Mouse (Mus musculus) heart, embryonic 13.5 days (tissue): ENCODE measurements around the gene Rab30. TPM values are rescaled to one million over a fixed set of nuclear protein-coding genes. Genes with fewer than 3 reads are reported as not detected.
"Not testable (repeated sequence)": the region's sequence is repeated elsewhere in the genome, so short reads cannot be mapped to it uniquely, and the experiment has no call there.

Experiments used
- ATAC-seq: fragments of 200-750 bp; cut with Nextera tagmentation; 2 replicates; pipeline ENCODE4 v1.8.0; 2017; ENCODE audit warnings: moderate TSS enrichment; ENCODE audit not compliant: insufficient number of reproducible peaks, low FRiP score, low TSS enrichment; ENCODE audit errors: extremely low read depth
- H3K27ac ChIP-seq: fragments of 300-500 bp; sonication (generic); replicated peaks from 2 replicates; pipeline ENCODE4 v1.5.1; 2015; ENCODE audit warnings: moderate library complexity, mild to moderate bottlenecking, inconsistent platforms
- H3K27me3 ChIP-seq: fragments of 300-500 bp; sonication (generic); replicated peaks from 2 replicates; pipeline ENCODE4 v1.6.1; 2015; ENCODE audit warnings: mild to moderate bottlenecking, inconsistent platforms
- H3K36me3 ChIP-seq: fragments of 300-500 bp; sonication (generic); 2 replicates; pipeline ENCODE4 v1.6.1; 2015; ENCODE audit warnings: mild to moderate bottlenecking, inconsistent platforms
- H3K4me1 ChIP-seq: fragments of 300-500 bp; sonication (generic); 2 replicates; pipeline ENCODE4 v1.6.1; 2015; ENCODE audit warnings: inconsistent platforms
- H3K4me2 ChIP-seq: fragments of 300-500 bp; sonication (generic); 2 replicates; pipeline ENCODE4 v1.6.1; 2015; ENCODE audit warnings: inconsistent platforms, mild to moderate bottlenecking, moderate library complexity
- H3K4me3 ChIP-seq: fragments of 300-500 bp; sonication (generic); 2 replicates; pipeline ENCODE4 v1.5.1; 2015; ENCODE audit warnings: moderate library complexity, mild to moderate bottlenecking, inconsistent platforms
- H3K9ac ChIP-seq: fragments of 300-500 bp; sonication (generic); 2 replicates; pipeline ENCODE4 v1.6.1; 2015; ENCODE audit warnings: inconsistent platforms, mild to moderate bottlenecking, moderate library complexity
- H3K9me3 ChIP-seq: fragments of 300-500 bp; sonication (generic); 2 replicates; pipeline ENCODE4 v1.6.1; 2016; ENCODE audit warnings: inconsistent platforms
- WGBS: fragments of 180-500 bp; shearing (Covaris S2); methylation state at CpG from one replicate; pipeline ENCODE4 v1.1.7; 2015; ENCODE audit warnings: mixed read lengths; 5-methylcytosine and 5-hydroxymethylcytosine counted together
- polyA plus RNA-seq: library from polyadenylated mRNA; unstranded; fragments of >200 nt; fragmentation: Nextera tagmentation; extraction: Ambion mirVana; gene quantifications from 2 replicates; pipeline ENCODE4 v1.2.1, GENCODE M21; 2015

The Rab30 gene
- polyA plus RNA-seq, 1 experiment from 2014 or later: 5.6 TPM

DNA sequence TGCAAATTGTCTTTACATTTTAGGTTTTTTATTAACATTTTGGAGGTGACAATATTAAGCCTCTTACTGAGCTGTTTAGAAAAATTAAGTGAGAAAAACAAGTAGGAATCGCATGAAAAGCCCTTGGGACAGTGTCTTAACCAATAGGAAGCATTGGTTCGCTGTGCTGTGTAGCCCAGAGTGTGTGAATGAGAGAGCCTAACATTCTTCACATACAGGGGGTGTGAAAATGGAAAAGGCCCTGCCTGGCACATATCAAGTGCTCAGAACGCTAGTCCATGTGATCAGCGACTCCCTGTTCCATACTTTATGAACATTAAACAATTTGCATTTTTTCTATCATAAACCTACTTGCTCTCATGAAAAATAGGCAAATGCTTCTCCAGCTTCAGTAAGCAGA, 17.1 kb upstream of the Rab30 start:
- 61% methylated on average over 4 of the region's 4 CpGs for WGBS
- Histone ChIP-seq H3K4me1 (no peaks in the 10 kb centered on the region), H3K4me3 (no peak overlapping the region), H3K27ac (no peak overlapping the region), H3K27me3 (no peaks in the 10 kb centered on the region; the same call in 1 of the 2 replicates), H3K9ac (no peak overlapping the region), H3K4me2 (no peak overlapping the region), H3K36me3 (no peaks in the 10 kb centered on the region), H3K9me3 (no peaks in the 10 kb centered on the region)
- no peak for ATAC-seq

- H3K4me2 ChIP-seq, ATAC-seq, H3K4me1 ChIP-seq, H3K9ac ChIP-seq, H3K27ac ChIP-seq, H3K4me3 ChIP-seq, H3K27me3 ChIP-seq, H3K9me3 ChIP-seq: not testable (repeated sequence)
- H3K36me3 ChIP-seq: peaks cover 17% of the 10 kb centered on the region
- WGBS: 68% methylated on average over 3 of the region's 3 CpGs
Measured at GRCm38 (mm10) chr7:92729583-92729982, 11.8 kb upstream of the Rab30 start.

- Histone ChIP-seq H3K9me3 (no peaks in the 10 kb centered on the region), H3K4me2 (no peak overlapping the region), H3K4me1 (no peaks in the 10 kb centered on the region), H3K9ac (no peak overlapping the region), H3K27me3 (no peaks in the 10 kb centered on the region), H3K27ac (no peak overlapping the region), H3K4me3 (no peak overlapping the region), H3K36me3 (peaks cover 24% of the 10 kb centered on the region)
- WGBS: 76% methylated on average over 4 of the region's 4 CpGs
- ATAC-seq: no peak
Measured at GRCm38 (mm10) chr7:92730465-92730864, 10.9 kb upstream of the Rab30 start.

DNA sequence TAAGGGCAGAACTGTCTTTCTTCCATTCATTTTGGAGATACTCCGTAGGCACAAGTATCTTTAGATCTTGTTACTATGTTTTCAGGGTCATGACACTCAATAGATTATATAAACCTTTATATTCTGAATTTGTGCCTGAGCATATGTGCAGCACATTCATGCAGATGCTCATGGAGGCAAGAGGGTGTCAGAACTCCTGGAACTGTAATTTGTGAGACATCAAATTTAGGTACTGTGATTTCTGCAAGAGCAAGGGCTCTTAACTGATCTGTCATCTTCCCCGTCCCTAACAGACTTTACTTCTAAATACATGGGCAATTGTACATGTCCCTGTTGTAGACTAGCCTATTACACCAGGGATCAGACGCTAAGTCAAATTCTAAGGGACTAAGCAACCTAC, 10.4 kb upstream of the Rab30 start:
- H3K4me3 ChIP-seq: no peak overlapping the region
- H3K27me3 ChIP-seq: no peaks in the 10 kb centered on the region
- ATAC-seq: no peak
- no peaks in the 10 kb centered on the region for H3K4me1 ChIP-seq
- H3K36me3 ChIP-seq: peaks cover 29% of the 10 kb centered on the region
- no peak overlapping the region for H3K9ac ChIP-seq
- 61% methylated on average over 3 of the region's 3 CpGs for WGBS
- H3K9me3 ChIP-seq: no peaks in the 10 kb centered on the region
- H3K27ac ChIP-seq: no peak overlapping the region
- no peak overlapping the region for H3K4me2 ChIP-seq

GRCm38 (mm10) chr7:92732136-92732535, 9.3 kb upstream of the Rab30 start:
- H3K4me1 ChIP-seq: no peaks in the 10 kb centered on the region
- WGBS: 83% methylated on average over 7 of the region's 7 CpGs
- H3K36me3 ChIP-seq: peaks cover 37% of the 10 kb centered on the region
- H3K4me3 ChIP-seq: no peak overlapping the region
- no peaks in the 10 kb centered on the region for H3K9me3 ChIP-seq
- H3K4me2 ChIP-seq: no peak overlapping the region
- H3K9ac ChIP-seq: no peak overlapping the region
- H3K27ac ChIP-seq: no peak overlapping the region
- no peak for ATAC-seq
- no peaks in the 10 kb centered on the region for H3K27me3 ChIP-seq

GRCm38 (mm10) chr7:92737560-92737959, 3.8 kb upstream of the Rab30 start:
- H3K4me1 ChIP-seq: peaks cover 27% of the 10 kb centered on the region
- H3K27me3 ChIP-seq: no peaks in the 10 kb centered on the region
- no peak overlapping the region for H3K9ac ChIP-seq
- H3K4me3 ChIP-seq: no peak overlapping the region
- ATAC-seq: no peak
- peaks cover 54% of the 10 kb centered on the region for H3K36me3 ChIP-seq
- 90% methylated on average over 1 of the region's 1 CpGs for WGBS
- no peaks in the 10 kb centered on the region for H3K9me3 ChIP-seq
- H3K4me2 ChIP-seq: no peak overlapping the region
- no peak overlapping the region for H3K27ac ChIP-seq

DNA sequence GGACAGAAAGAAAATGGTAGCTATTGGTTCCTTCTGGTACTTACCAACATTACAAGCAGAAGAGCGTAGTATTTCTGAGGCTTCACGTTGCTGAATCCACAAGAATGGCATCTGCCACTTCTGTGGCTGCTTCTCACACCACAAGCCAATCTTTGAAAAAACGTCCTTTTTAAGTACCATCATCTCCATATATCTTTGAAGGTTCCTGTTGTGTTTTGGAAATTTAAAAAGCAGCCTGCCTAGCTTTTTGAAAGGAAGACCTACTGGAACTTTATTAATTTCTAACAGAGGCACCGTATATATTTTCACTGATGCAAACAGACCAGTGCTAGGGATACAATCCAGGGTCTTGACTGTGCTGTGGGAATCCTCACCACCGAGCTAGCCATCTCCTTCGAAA, 1.4 kb upstream of the Rab30 start:
- peak overlapping the region; percentile 84 for H3K4me2 ChIP-seq
- 42% methylated on average over 6 of the region's 6 CpGs for WGBS
- no peaks in the 10 kb centered on the region; the same call in 1 of the 2 replicates for H3K27me3 ChIP-seq
- no peaks in the 10 kb centered on the region for H3K9me3 ChIP-seq
- no peak for ATAC-seq
- peak overlapping the region; percentile 68 for H3K4me3 ChIP-seq
- peak overlapping the region; percentile 93 for H3K9ac ChIP-seq
- H3K4me1 ChIP-seq: peaks cover 44% of the 10 kb centered on the region
- H3K36me3 ChIP-seq: peaks cover 39% of the 10 kb centered on the region
- H3K27ac ChIP-seq: 0 out of 2 replicates have a peak overlapping the region, but pooled peaks have one; percentile 89

DNA sequence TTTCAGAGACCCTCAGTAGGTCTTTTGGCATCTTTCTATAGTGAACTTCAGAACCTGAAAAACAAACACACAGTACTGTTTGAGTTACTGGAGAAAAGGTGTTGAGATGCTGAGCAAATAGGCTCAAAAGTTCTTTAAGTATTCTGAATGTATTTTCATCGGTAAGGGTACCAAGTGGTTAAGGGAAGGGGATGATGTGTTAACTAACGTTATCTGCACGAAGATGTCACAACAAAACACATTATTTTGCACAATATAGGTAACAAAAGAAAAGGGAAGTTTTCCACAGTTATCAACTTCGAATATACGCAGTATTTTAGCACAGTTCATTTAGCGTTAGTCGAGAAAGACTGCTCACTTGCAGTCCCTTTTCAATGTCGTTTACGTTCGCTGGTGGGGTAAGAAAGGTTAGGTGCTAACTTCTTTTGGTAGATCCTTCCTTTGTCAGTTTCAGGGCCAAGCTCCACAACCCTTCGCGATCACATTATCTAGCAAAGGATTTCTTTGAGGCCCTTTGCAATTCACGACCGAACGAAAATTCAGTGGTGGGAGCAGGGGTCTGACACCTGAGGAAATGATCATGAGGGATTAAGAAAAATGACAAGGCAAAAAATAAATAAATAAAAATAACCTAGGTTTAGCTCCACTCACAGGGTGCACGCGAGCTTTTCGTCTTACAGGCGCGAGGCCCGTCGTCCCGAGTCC, 840 bp upstream of the Rab30 start:
- WGBS: 1% methylated on average over 23 of the region's 23 CpGs
- ATAC-seq: no peak
- Histone ChIP-seq H3K27me3 (no peaks in the 10 kb centered on the region; the same call in 1 of the 2 replicates), H3K4me1 (peaks cover 44% of the 10 kb centered on the region), H3K9ac (peak overlapping the region; percentile 93), H3K27ac (peak overlapping the region; percentile 89), H3K36me3 (peaks cover 33% of the 10 kb centered on the region), H3K9me3 (no peaks in the 10 kb centered on the region), H3K4me2 (peak overlapping the region; percentile 84), H3K4me3 (peak overlapping the region; percentile 68)

DNA sequence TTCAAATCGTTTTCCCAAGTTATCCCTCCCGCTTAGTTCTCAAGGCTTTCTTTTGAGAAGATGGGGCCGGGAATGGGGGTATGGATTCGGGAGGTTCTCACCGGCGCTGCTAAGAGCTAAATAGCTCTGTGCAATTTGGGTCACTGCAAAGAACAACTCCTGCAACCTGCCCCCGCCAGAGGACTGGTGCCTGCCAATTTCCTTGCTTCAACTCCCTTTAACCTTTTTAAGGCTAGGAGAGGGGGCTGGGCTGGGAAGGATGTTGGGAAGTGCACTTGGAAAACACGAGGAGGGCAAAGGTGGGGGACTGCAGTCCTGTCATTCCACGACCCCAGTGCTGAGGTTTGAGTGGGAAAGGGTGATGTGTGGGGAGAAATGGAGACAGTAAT, 452 bp downstream of the Rab30 start:
- Histone ChIP-seq H3K36me3 (peaks cover 23% of the 10 kb centered on the region), H3K9me3 (no peaks in the 10 kb centered on the region), H3K27me3 (no peaks in the 10 kb centered on the region; the same call in 1 of the 2 replicates), H3K4me1 (peaks cover 44% of the 10 kb centered on the region), H3K9ac (peak overlapping the region; percentile 85), H3K27ac (peak overlapping the region; percentile 82), H3K4me3 (peak overlapping the region; percentile 68), H3K4me2 (peak overlapping the region; percentile 96)
- WGBS: under 1% methylated on average over 9 of the region's 9 CpGs
- ATAC-seq: no peak

- no peaks in the 10 kb centered on the region; the same call in 1 of the 2 replicates for H3K27me3 ChIP-seq
- H3K4me2 ChIP-seq: peak overlapping the region; percentile 96
- peaks cover 18% of the 10 kb centered on the region for H3K36me3 ChIP-seq
- peak overlapping the region; percentile 85 for H3K9ac ChIP-seq
- WGBS: under 1% methylated on average over 16 of the region's 16 CpGs
- ATAC-seq: no peak
- H3K4me1 ChIP-seq: peaks cover 44% of the 10 kb centered on the region
- H3K9me3 ChIP-seq: no peaks in the 10 kb centered on the region
- H3K4me3 ChIP-seq: peak overlapping the region; percentile 68
- peak overlapping the region; percentile 82; the same call in 1 of the 2 replicates for H3K27ac ChIP-seq
Measured at GRCm38 (mm10) chr7:92742341-92742741, 938 bp downstream of the Rab30 start.

GRCm38 (mm10) chr7:92742774-92743173, 1.4 kb downstream of the Rab30 start:
- WGBS: 4% methylated on average over 6 of the region's 6 CpGs
- Histone ChIP-seq H3K4me3 (peak overlapping the region; percentile 68), H3K4me1 (peaks cover 41% of the 10 kb centered on the region), H3K27me3 (no peaks in the 10 kb centered on the region; the same call in 1 of the 2 replicates), H3K27ac (0 out of 2 replicates have a peak overlapping the region, but pooled peaks have one; percentile 82), H3K4me2 (peak overlapping the region; percentile 96), H3K36me3 (peaks cover 14% of the 10 kb centered on the region), H3K9me3 (no peaks in the 10 kb centered on the region), H3K9ac (peak overlapping the region; percentile 85)
- no peak for ATAC-seq

DNA sequence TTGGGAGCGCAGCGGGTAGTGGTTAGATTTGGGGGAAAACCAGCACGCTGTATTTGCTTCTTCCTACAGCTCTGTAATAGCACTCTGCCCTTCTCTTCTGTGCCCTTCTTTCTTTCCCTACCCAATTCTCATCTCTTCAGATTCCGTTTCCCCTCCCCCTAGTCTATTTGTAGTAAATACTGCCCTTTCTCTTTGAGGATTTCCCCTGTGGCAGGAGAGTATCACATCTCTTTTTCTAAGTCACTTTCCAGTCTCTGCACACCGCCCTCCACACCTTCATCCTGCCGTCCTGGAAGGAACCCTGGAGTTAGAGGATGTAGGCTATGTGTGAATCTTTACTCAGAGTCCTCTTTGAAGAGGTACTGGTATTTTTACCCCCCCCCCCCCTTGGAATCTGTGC, 1.9 kb downstream of the Rab30 start:
- Histone ChIP-seq H3K27ac (no peak overlapping the region), H3K27me3 (no peaks in the 10 kb centered on the region; the same call in 1 of the 2 replicates), H3K4me2 (peak overlapping the region; percentile 96), H3K4me3 (peak overlapping the region; percentile 68), H3K9ac (peak overlapping the region; percentile 85), H3K9me3 (no peaks in the 10 kb centered on the region), H3K36me3 (peaks cover 8% of the 10 kb centered on the region), H3K4me1 (peaks cover 35% of the 10 kb centered on the region)
- no peak for ATAC-seq
- 24% methylated on average over 6 of the region's 6 CpGs for WGBS
